Mouse (Mus musculus) heart, adult 2 months (tissue): Measurements from ENCODE around the gene Layn.

Source experiments
- EP300 ChIP-seq: fragments of 200-500 bp; IDR thresholded peaks from 2 replicates; pipeline ENCODE4 v1.6.1; 2011; ENCODE audit warnings: low read depth, low read length, control low read depth; ENCODE audit not compliant: insufficient read depth
- POLR2A ChIP-seq: fragments of 200-500 bp; IDR thresholded peaks from 2 replicates; pipeline ENCODE4 v1.6.1; 2011; ENCODE audit warnings: mild to moderate bottlenecking, low read depth, low read length, control low read depth; ENCODE audit not compliant: insufficient read depth

DNA sequence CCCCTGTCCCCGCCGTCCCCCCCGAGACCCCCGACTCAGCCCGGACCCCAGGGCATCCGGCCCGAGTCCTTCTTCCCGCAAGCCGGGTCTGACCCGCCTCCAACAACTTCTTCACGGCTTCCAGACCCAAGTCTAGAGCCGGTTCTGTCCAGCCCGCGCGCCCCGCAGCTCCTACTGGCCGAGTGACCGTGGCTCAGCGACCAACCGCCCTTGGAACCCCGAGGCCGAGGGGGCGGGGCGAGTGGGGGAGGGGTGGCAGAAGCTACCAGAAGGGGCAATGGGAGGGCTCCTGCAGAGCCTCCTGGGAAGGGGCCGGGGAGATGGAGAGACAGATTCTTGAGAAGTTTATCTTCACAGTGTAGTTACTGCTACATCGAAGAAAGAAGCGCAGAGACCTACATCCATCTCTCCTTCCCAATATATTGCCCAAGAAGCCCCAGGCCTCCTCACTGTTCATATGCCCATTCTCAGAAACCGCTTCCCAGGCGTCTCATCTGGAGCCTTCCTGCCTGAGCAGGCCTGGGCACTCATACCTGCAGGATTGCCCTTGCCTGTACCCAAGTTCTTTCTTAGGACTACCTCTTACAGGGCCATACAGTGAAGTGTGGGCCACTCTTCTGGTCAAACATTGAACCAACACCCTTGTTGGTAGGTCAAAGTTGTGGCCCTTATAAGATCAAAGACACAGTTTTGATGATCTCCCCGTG lies 27.1 kb upstream of the Layn start:
- no peak for TF ChIP-seq EP300
- TF ChIP-seq POLR2A, result no peak
